ENCODE assay signal across 24 mouse cellular contexts in the genomic region with DNA sequence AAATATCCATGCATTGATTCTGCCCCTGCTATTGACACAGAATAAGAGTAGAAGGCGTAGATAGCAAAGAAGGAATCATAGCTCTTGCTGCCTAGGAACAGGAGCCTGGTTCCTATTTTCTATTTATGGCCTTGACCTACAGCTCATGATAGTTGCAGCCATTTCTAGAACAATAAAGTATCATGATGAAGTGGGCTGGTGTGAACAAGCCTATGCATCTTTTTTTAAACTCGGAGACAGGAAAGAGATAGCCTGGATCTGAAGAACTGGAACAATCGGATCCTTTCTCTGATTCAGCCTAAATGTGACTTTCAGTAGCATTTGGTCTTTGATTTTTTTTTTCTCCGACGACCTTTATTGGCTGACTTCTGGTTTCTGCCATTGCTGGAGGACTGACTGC.
"Had no signal": no experiment of that assay in that cellular context is flagged by ENCODE, and none has a peak within 500 bp of the region (broad histone marks: within the 10 kb centered on the region; RNA-seq: fewer than 3 reads in every experiment).

No protein-coding gene starts in this region.

- H3K4me1 ChIP-seq: heart, embryonic 13.5 days; heart, embryonic 15.5 days; hindbrain, embryonic 13.5 days; hindbrain, embryonic 15.5 days; kidney, embryonic 15.5 days; limb, embryonic 10.5 days; limb, embryonic 12.5 days; liver, embryonic 13.5 days; liver, embryonic 15.5 days had no signal

- H3K4me3 ChIP-seq: heart, adult 2 months; heart, embryonic 13.5 days; heart, embryonic 15.5 days; hindbrain, embryonic 13.5 days; hindbrain, embryonic 15.5 days; kidney, embryonic 15.5 days; limb, embryonic 10.5 days; limb, embryonic 12.5 days; liver, embryonic 13.5 days; liver, embryonic 15.5 days had no signal

- H3K27ac ChIP-seq: heart, adult 2 months; heart, embryonic 13.5 days; heart, embryonic 15.5 days; hindbrain, embryonic 13.5 days; hindbrain, embryonic 15.5 days; hindbrain, postnatal 0 days; kidney, embryonic 15.5 days; kidney, postnatal 0 days; limb, embryonic 10.5 days; limb, embryonic 12.5 days; liver, embryonic 13.5 days; liver, embryonic 15.5 days had no signal

- DNase-seq: gastrocnemius, postnatal 14 days; gastrocnemius, postnatal 36 days; heart, adult 11 months; heart, adult 2 months; heart, postnatal 14 days; heart, postnatal 36 days; kidney, adult 11 months; kidney, adult 2 months; kidney, adult 9 months; kidney, postnatal 14 days; kidney, postnatal 36 days; layer of hippocampus, adult 9-11 months; liver; liver, embryonic 13.5 days had no signal
